Mouse (Mus musculus) forebrain, embryonic 14.5 days (tissue): ENCODE measurements around the gene Psme2. TPM values are rescaled to one million over a fixed set of nuclear protein-coding genes. Genes with fewer than 3 reads are reported as not detected.

ENCODE experiments used
- ATAC-seq: fragments of 200-750 bp; cut with Nextera tagmentation; 2 replicates; pipeline ENCODE4 v1.8.0; 2017; ENCODE audit warnings: mild to moderate bottlenecking, moderate library complexity
- DNase-seq: peaks from one replicate; pipeline ENCODE4 v3.0.0-alpha.2; 2015; ENCODE audit warnings: low spot score
- H3K27ac ChIP-seq: fragments of 300-500 bp; sonication (generic); 2 replicates; pipeline ENCODE4 v1.5.1; 2014; ENCODE audit warnings: low read depth, mild to moderate bottlenecking, control low read depth, low read length, moderate library complexity
- H3K27me3 ChIP-seq: fragments of 300-500 bp; sonication (generic); replicated peaks from 2 replicates; pipeline ENCODE4 v1.6.1; 2014; ENCODE audit warnings: low read length, control low read depth, mixed read lengths; ENCODE audit not compliant: control insufficient read depth, insufficient read depth
- H3K36me3 ChIP-seq: fragments of 300-500 bp; sonication (generic); 2 replicates; pipeline ENCODE4 v1.6.1; 2014; ENCODE audit warnings: low read length, control low read depth; ENCODE audit not compliant: control insufficient read depth, insufficient read depth
- H3K4me1 ChIP-seq: fragments of 300-500 bp; sonication (generic); 2 replicates; pipeline ENCODE4 v1.6.1; 2014; ENCODE audit warnings: antibody characterized with exemption, low read length, control low read depth; ENCODE audit not compliant: control insufficient read depth, insufficient read depth
- H3K4me2 ChIP-seq: fragments of 300-500 bp; sonication (generic); 2 replicates; pipeline ENCODE4 v1.6.1; 2014; ENCODE audit warnings: mild to moderate bottlenecking, control low read depth, low read length
- H3K4me3 ChIP-seq: fragments of 300-500 bp; sonication (generic); 2 replicates; pipeline ENCODE4 v1.5.1; 2014; ENCODE audit warnings: low read depth, low read length, control low read depth
- H3K9ac ChIP-seq: fragments of 300-500 bp; sonication (generic); 2 replicates; pipeline ENCODE4 v1.6.1; 2014; ENCODE audit warnings: mild to moderate bottlenecking, low read length, control low read depth, moderate library complexity
- H3K9me3 ChIP-seq: fragments of 300-500 bp; sonication (generic); replicated peaks from 2 replicates; pipeline ENCODE4 v1.6.1; 2016; ENCODE audit warnings: low read length, control low read depth, mixed read lengths; ENCODE audit not compliant: control insufficient read depth
- WGBS: fragments of 180-500 bp; shearing (Covaris S2); extraction: QIAGEN DNeasy Blood & Tissue Kit; methylation state at CpG from one replicate; pipeline ENCODE4 v1.1.7; 2014; 5-methylcytosine and 5-hydroxymethylcytosine counted together
- polyA plus RNA-seq: library from polyadenylated mRNA; unstranded; fragments of >200 nt; fragmentation: Nextera tagmentation; extraction: Ambion mirVana; gene quantifications from 2 replicates; pipeline ENCODE4 v1.2.1, GENCODE M21; 2014

The Psme2 gene
- polyA plus RNA-seq, 1 experiment from 2014 or later = 206 TPM

GRCm38 (mm10) chr14:55551794-55552193 lies 39.1 kb downstream of the Psme2 start:
- ATAC-seq (no peak), DNase-seq (no peak)
- WGBS = 94% methylated on average over 8 of the region's 8 CpGs
- Histone ChIP-seq H3K4me2 (no peak overlapping the region), H3K4me1 (no peaks in the 10 kb centered on the region), H3K27me3 (no peaks in the 10 kb centered on the region), H3K36me3 (peaks cover 20% of the 10 kb centered on the region), H3K27ac (no peak overlapping the region), H3K9ac (no peak overlapping the region), H3K4me3 (no peak overlapping the region), H3K9me3 (no peaks in the 10 kb centered on the region)

GRCm38 (mm10) chr14:55551347-55551746 lies 39.6 kb downstream of the Psme2 start:
- DNase-seq (no peak), ATAC-seq (no peak)
- no peaks in the 10 kb centered on the region for H3K9me3 ChIP-seq
- H3K4me3 ChIP-seq = no peak overlapping the region
- WGBS = 70% methylated on average over 5 of the region's 5 CpGs
- no peak overlapping the region for H3K27ac ChIP-seq
- no peak overlapping the region for H3K4me2 ChIP-seq
- H3K36me3 ChIP-seq = peaks cover 20% of the 10 kb centered on the region
- no peaks in the 10 kb centered on the region for H3K4me1 ChIP-seq
- no peaks in the 10 kb centered on the region for H3K27me3 ChIP-seq
- H3K9ac ChIP-seq = no peak overlapping the region

- no peak overlapping the region for H3K4me3 ChIP-seq
- DNase-seq (no peak), ATAC-seq (no peak)
- no peaks in the 10 kb centered on the region for H3K4me1 ChIP-seq
- H3K9ac ChIP-seq = no peak overlapping the region
- peaks cover 21% of the 10 kb centered on the region for H3K36me3 ChIP-seq
- H3K4me2 ChIP-seq = no peak overlapping the region
- no peak overlapping the region for H3K27ac ChIP-seq
- H3K27me3 ChIP-seq = no peaks in the 10 kb centered on the region
- WGBS = 78% methylated on average over 6 of the region's 6 CpGs
- H3K9me3 ChIP-seq = no peaks in the 10 kb centered on the region
Observed at GRCm38 (mm10) chr14:55550191-55550590, 40.7 kb downstream of the Psme2 start.

- no peaks in the 10 kb centered on the region for H3K27me3 ChIP-seq
- peak overlapping the region; percentile 17; the same call in 1 of the 2 replicates for H3K9ac ChIP-seq
- H3K4me2 ChIP-seq = no peak overlapping the region
- WGBS = 48% methylated on average over 9 of the region's 9 CpGs
- no peak for ATAC-seq
- peak; percentile 34 for DNase-seq
- H3K4me1 ChIP-seq = peaks cover 23% of the 10 kb centered on the region
- peaks cover 26% of the 10 kb centered on the region for H3K36me3 ChIP-seq
- no peak overlapping the region for H3K4me3 ChIP-seq
- H3K9me3 ChIP-seq = no peaks in the 10 kb centered on the region
- peak overlapping the region; percentile 44; the same call in 1 of the 2 replicates for H3K27ac ChIP-seq
Observed at GRCm38 (mm10) chr14:55544334-55544733, 46.6 kb downstream of the Psme2 start.

GRCm38 (mm10) chr14:55542268-55542667 lies 48.6 kb downstream of the Psme2 start:
- 97% methylated on average over 12 of the region's 12 CpGs for WGBS
- peaks cover 23% of the 10 kb centered on the region for H3K4me1 ChIP-seq

GRCm38 (mm10) chr14:55540787-55541321 lies 50.1 kb downstream of the Psme2 start:
- DNase-seq (peak; percentile 85), ATAC-seq (peak; percentile 64)
- Histone ChIP-seq H3K27me3 (no peaks in the 10 kb centered on the region), H3K9me3 (no peaks in the 10 kb centered on the region), H3K9ac (peak overlapping the region; percentile 80), H3K4me3 (peak overlapping the region; percentile 49), H3K27ac (peak overlapping the region; percentile 86), H3K36me3 (peaks cover 8% of the 10 kb centered on the region; the same call in 1 of the 2 replicates), H3K4me1 (peaks cover 23% of the 10 kb centered on the region), H3K4me2 (peak overlapping the region; percentile 91)
- WGBS = 3% methylated on average over 10 of the region's 10 CpGs

More at GRCm38 (mm10) chr14:55542268-55542667, 48.6 kb downstream of the Psme2 start:
- no peak overlapping the region for H3K27ac ChIP-seq
- H3K36me3 ChIP-seq = peaks cover 8% of the 10 kb centered on the region; the same call in 1 of the 2 replicates
- H3K4me3 ChIP-seq = no peak overlapping the region
- H3K9ac ChIP-seq = no peak overlapping the region
- no peaks in the 10 kb centered on the region for H3K27me3 ChIP-seq
- H3K4me2 ChIP-seq = no peak overlapping the region
- DNase-seq (no peak), ATAC-seq (no peak)
- H3K9me3 ChIP-seq = no peaks in the 10 kb centered on the region

GRCm38 (mm10) chr14:55540067-55540786 lies 50.7 kb downstream of the Psme2 start, which contains the start of gene Pck2:
Gene Pck2, plus strand, starts transcription at chr14:55540266.
- Histone ChIP-seq H3K9me3 (no peaks in the 10 kb centered on the region), H3K4me3 (peak within 1 kb of the TSS; percentile 49), H3K4me2 (peak within 1 kb of the TSS; percentile 91), H3K27ac (peak within 1 kb of the TSS; percentile 86), H3K4me1 (peaks cover 23% of the 10 kb centered on the region), H3K27me3 (no peaks in the 10 kb centered on the region), H3K36me3 (peaks cover 7% of the 10 kb centered on the region; the same call in 1 of the 2 replicates), H3K9ac (peak within 1 kb of the TSS; percentile 80)
- DNase-seq (peak; percentile 76), ATAC-seq (peak; percentile 79)
- 1% methylated on average over 32 of the region's 32 CpGs for WGBS
